Mouse (Mus musculus) forebrain, embryonic 13.5 days (tissue): ENCODE measurements around the gene Zfp472. TPM values are rescaled to one million over a fixed set of nuclear protein-coding genes. Genes with fewer than 3 reads are reported as not detected.
A peak's percentile ranks its signal among the peaks of the same experiment; 100 is the strongest.

Experiments used
- ATAC-seq: fragments of 200-750 bp; cut with Nextera tagmentation; 2 replicates; pipeline ENCODE4 v1.8.0; 2017
- H3K27ac ChIP-seq: fragments of 300-500 bp; sonication (generic); 2 replicates; pipeline ENCODE4 v1.5.1; 2015; ENCODE audit warnings: inconsistent platforms, mild to moderate bottlenecking, moderate library complexity
- H3K27me3 ChIP-seq: fragments of 300-500 bp; sonication (generic); 2 replicates; pipeline ENCODE4 v1.6.1; 2015; ENCODE audit warnings: mild to moderate bottlenecking, inconsistent platforms
- H3K36me3 ChIP-seq: fragments of 300-500 bp; sonication (generic); 2 replicates; pipeline ENCODE4 v1.6.1; 2015; ENCODE audit warnings: mild to moderate bottlenecking, inconsistent platforms; ENCODE audit not compliant: poor library complexity, severe bottlenecking
- H3K4me1 ChIP-seq: fragments of 300-500 bp; sonication (generic); 2 replicates; pipeline ENCODE4 v1.6.1; 2015; ENCODE audit warnings: inconsistent platforms
- H3K4me2 ChIP-seq: fragments of 300-500 bp; sonication (generic); 2 replicates; pipeline ENCODE4 v1.6.1; 2015; ENCODE audit warnings: inconsistent platforms, mild to moderate bottlenecking, moderate library complexity
- H3K4me3 ChIP-seq: fragments of 300-500 bp; sonication (generic); 2 replicates; pipeline ENCODE4 v1.5.1; 2015; ENCODE audit warnings: mild to moderate bottlenecking, inconsistent platforms
- H3K9ac ChIP-seq: fragments of 300-500 bp; sonication (generic); 2 replicates; pipeline ENCODE4 v1.6.1; 2015; ENCODE audit warnings: mild to moderate bottlenecking, inconsistent platforms
- H3K9me3 ChIP-seq: fragments of 300-500 bp; sonication (generic); replicated peaks from 2 replicates; pipeline ENCODE4 v1.6.1; 2016; ENCODE audit warnings: inconsistent platforms
- WGBS: fragments of 180-500 bp; shearing (Covaris S2); methylation state at CpG from one replicate; pipeline ENCODE4 v1.1.7; 2015; 5-methylcytosine and 5-hydroxymethylcytosine counted together
- polyA plus RNA-seq: library from polyadenylated mRNA; unstranded; fragments of >200 nt; fragmentation: Nextera tagmentation; extraction: Ambion mirVana; gene quantifications from 2 replicates; pipeline ENCODE4 v1.2.1, GENCODE M21; 2015

The Zfp472 gene
- polyA plus RNA-seq: 11.4 and 12.5 TPM in 2 replicates

DNA sequence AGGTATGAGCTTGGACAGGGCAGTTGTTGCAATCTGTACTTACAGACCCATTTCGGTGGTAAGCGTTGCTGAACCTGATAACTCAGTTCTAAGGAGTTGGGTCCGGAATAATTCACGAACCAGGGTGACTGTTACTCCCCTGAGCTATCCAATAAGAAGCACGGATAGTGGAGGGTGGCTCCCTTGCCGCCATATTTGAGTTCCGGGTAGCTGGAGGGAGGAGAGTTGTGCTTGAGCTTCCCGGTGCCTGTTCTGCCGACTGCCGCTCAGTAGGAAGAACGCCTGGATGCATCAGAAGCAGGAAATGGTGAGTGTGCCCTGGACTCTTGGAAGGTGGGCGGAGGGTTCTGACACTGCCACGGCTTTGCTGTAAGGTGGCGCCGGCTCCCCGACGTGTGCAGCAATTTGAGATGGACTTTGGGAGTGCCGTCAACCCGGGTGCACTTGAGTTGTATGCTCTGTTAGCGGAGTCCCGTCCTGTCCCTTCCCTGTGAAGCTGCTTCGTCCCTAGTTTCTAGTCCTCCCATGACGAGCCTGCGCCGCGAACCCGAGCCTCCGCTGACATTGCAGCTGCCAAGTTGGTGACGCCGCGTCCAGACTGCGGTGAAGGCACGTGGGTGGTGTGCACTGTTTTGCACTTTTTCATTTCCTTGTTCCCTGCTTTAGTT is at the start of gene Zfp472:
TSS of gene Zfp472 (plus strand) at position 192 of the 668 bp plus-strand sequence.
- Histone ChIP-seq H3K9ac (peak within 1 kb of the TSS; percentile 78), H3K9me3 (no peaks in the 10 kb centered on the region), H3K4me3 (peak within 1 kb of the TSS; percentile 84), H3K27me3 (no peaks in the 10 kb centered on the region), H3K27ac (peak within 1 kb of the TSS; percentile 72), H3K4me1 (peaks cover 17% of the 10 kb centered on the region), H3K4me2 (peak within 1 kb of the TSS; percentile 83), H3K36me3 (no peaks in the 10 kb centered on the region)
- WGBS: under 1% methylated on average over 33 of the region's 33 CpGs
- ATAC-seq: peak; percentile 100

DNA sequence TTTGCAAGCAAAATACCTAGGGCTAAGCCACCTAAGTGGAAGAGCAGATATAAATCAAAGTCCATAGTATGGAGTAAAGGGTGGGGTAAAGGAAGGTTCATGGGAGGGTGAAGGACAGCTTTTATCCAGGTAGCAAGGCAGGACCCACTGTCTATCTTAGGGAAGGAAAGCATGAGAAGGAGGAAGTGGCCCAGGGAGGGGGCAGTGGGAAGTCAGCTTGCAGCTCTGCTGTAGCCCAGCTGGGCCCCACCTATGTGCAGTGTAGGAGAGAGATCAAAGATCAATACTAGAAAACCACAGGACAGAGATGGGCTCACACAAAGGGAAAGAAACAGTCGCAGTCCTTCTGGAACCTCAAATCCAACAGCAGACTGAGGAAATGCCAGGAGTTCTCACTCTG is 49.5 kb upstream of the Zfp472 start:
- ATAC-seq: no peak
- H3K27ac ChIP-seq: no peak overlapping the region
- no peaks in the 10 kb centered on the region for H3K4me1 ChIP-seq
- no peak overlapping the region for H3K9ac ChIP-seq
- no peaks in the 10 kb centered on the region for H3K9me3 ChIP-seq
- H3K36me3 ChIP-seq: no peaks in the 10 kb centered on the region
- H3K4me3 ChIP-seq: no peak overlapping the region
- no peak overlapping the region for H3K4me2 ChIP-seq
- 67% methylated on average over 1 of the region's 1 CpGs for WGBS
- H3K27me3 ChIP-seq: no peaks in the 10 kb centered on the region; the same call in 1 of the 2 replicates

DNA sequence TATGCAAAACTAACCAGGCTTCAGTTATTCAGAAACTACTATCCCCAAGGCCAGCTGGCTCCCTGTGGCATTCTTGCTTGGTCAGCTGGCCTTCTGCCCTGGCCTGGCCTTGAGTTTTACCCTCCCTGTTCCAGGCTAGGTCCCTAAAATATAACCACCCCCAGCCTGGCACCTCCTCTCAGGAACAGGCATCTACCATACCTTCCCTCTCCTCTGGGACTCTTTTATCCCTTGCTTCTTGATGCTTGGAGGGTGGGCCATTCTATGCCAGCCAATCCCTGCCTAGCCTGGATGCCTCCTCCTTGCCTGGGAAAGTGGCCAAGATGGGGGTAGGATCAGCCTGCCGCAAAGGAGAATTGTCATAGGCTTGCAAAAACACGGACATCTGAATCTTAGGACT is 48.5 kb upstream of the Zfp472 start, which contains the start of gene Cyp4f14:
TSS of gene Cyp4f14 (minus strand) at position 212 of the 400 bp plus-strand sequence.
- Histone ChIP-seq H3K9ac (no peak within 1 kb of the TSS), H3K9me3 (no peaks in the 10 kb centered on the region), H3K27me3 (no peaks in the 10 kb centered on the region; the same call in 1 of the 2 replicates), H3K36me3 (no peaks in the 10 kb centered on the region), H3K4me1 (no peaks in the 10 kb centered on the region), H3K27ac (no peak within 1 kb of the TSS), H3K4me3 (no peak within 1 kb of the TSS), H3K4me2 (no peak within 1 kb of the TSS)
- ATAC-seq: no peak
- 76% methylated on average over 2 of the region's 2 CpGs for WGBS

- Histone ChIP-seq H3K9ac (no peak overlapping the region), H3K27ac (no peak overlapping the region), H3K4me1 (no peaks in the 10 kb centered on the region), H3K27me3 (no peaks in the 10 kb centered on the region; the same call in 1 of the 2 replicates), H3K4me2 (no peak overlapping the region), H3K4me3 (no peak overlapping the region), H3K9me3 (no peaks in the 10 kb centered on the region), H3K36me3 (no peaks in the 10 kb centered on the region)
- ATAC-seq: no peak
- 80% methylated on average over 2 of the region's 2 CpGs for WGBS
Measured at GRCm38 (mm10) chr17:32919123-32919522, 46.5 kb upstream of the Zfp472 start.

GRCm38 (mm10) chr17:32923681-32924080 is 41.9 kb upstream of the Zfp472 start:
- H3K9me3 ChIP-seq: no peaks in the 10 kb centered on the region
- no peak for ATAC-seq
- H3K9ac ChIP-seq: no peak overlapping the region
- 94% methylated on average over 1 of the region's 1 CpGs for WGBS
- 0 out of 2 replicates have a peak, but pooled peaks cover 3% of the 10 kb centered on the region for H3K4me1 ChIP-seq
- H3K4me3 ChIP-seq: no peak overlapping the region
- H3K36me3 ChIP-seq: no peaks in the 10 kb centered on the region
- H3K4me2 ChIP-seq: no peak overlapping the region
- no peak overlapping the region for H3K27ac ChIP-seq
- H3K27me3 ChIP-seq: peaks cover 16% of the 10 kb centered on the region; the same call in 1 of the 2 replicates

DNA sequence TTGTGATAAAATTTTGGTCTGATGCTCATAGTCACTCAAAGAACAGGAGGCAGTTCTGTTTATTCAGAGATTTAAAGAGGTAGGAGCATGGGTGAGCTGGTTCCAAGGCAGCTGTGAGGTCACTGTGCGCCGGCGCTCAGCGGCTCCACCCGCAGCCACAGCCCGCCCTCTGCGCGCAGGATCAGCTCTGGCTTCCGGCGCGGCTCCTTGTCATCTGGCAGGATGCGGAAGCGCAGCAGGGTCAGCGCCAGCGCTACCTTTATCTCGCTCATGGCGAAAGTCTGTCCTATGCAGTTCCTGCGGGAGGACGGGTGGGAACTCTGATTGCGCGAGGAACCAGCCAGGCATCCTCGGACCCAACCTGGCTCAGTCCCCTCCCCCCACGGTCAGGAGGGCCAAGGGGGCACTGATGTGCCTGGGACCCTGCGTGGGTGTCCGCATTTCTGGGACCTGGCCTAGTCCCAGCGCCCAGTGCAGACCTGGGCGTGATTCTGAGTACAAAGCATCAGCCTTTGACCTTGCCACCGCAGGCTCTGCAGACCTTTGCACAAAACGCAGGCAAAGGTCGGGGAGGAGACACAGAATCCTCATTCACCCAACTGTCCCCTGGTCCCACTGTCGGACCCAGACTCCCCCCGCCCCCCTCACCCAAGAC is 40.8 kb upstream of the Zfp472 start:
- H3K27ac ChIP-seq: 0 out of 2 replicates have a peak overlapping the region, but pooled peaks have one; percentile 54
- H3K9ac ChIP-seq: peak overlapping the region; percentile 71
- peaks cover 23% of the 10 kb centered on the region; the same call in 1 of the 2 replicates for H3K27me3 ChIP-seq
- H3K9me3 ChIP-seq: no peaks in the 10 kb centered on the region
- H3K4me3 ChIP-seq: peak overlapping the region; percentile 53
- ATAC-seq: peak; percentile 97
- 0 out of 2 replicates have a peak, but pooled peaks cover 3% of the 10 kb centered on the region for H3K4me1 ChIP-seq
- no peaks in the 10 kb centered on the region for H3K36me3 ChIP-seq
- 18% methylated on average over 32 of the region's 32 CpGs for WGBS
- H3K4me2 ChIP-seq: peak overlapping the region; percentile 70

DNA sequence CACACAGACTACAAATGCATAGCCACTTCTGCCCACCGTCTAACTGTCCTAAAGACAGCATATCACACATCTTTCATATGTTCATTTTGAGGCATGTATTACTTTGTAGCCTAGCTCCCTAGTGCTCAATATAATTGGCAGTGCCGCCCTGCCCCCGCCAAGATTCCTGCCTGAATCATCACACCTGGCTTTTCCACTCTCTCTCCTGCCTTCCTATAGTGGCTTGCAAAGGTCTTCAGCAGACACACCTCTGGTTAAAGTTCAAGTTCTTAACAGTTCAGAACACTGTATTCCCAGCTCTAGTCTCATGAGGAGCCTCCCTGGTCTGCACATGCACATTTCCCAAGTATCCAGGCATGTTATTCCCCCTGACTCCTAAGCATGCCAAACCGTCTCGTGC is 37.8 kb upstream of the Zfp472 start:
- Histone ChIP-seq H3K4me2 (no peak overlapping the region), H3K27ac (no peak overlapping the region), H3K9me3 (no peaks in the 10 kb centered on the region), H3K27me3 (peaks cover 25% of the 10 kb centered on the region; the same call in 1 of the 2 replicates), H3K4me3 (no peak overlapping the region), H3K9ac (no peak overlapping the region), H3K36me3 (no peaks in the 10 kb centered on the region), H3K4me1 (0 out of 2 replicates have a peak, but pooled peaks cover 3% of the 10 kb centered on the region)
- 86% methylated on average over 5 of the region's 5 CpGs for WGBS
- ATAC-seq: no peak

- no peaks in the 10 kb centered on the region for H3K9me3 ChIP-seq
- WGBS: 91% methylated on average over 4 of the region's 4 CpGs
- ATAC-seq: no peak
- no peaks in the 10 kb centered on the region for H3K36me3 ChIP-seq
- H3K4me1 ChIP-seq: no peaks in the 10 kb centered on the region
- no peaks in the 10 kb centered on the region for H3K27me3 ChIP-seq
- no peak overlapping the region for H3K27ac ChIP-seq
- H3K9ac ChIP-seq: no peak overlapping the region
- no peak overlapping the region for H3K4me2 ChIP-seq
- no peak overlapping the region for H3K4me3 ChIP-seq
Measured at GRCm38 (mm10) chr17:32939831-32940230, 25.8 kb upstream of the Zfp472 start.

DNA sequence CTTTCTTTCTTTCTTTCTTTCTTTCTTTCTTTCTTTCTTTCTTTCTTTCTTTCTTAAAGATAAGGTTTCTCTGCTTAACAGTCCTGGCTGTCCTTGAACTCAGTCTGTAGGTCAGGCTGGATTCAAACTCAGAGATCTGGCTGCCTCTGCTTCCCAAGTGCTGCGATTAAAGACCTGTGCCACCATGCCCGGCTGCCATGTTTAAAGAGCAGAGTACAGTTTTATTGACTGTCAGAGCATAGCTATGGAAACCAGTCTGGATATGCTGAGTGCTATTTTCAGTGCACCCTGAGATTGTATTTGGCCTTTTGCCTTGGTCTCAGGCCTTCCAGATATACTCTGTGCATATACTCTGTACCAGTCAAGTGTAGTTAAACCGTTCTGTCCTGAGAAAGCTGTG is 22.0 kb upstream of the Zfp472 start:
- Histone ChIP-seq H3K36me3 (no peaks in the 10 kb centered on the region), H3K4me2 (no peak overlapping the region), H3K9me3 (no peaks in the 10 kb centered on the region), H3K9ac (no peak overlapping the region), H3K4me3 (no peak overlapping the region), H3K27ac (no peak overlapping the region), H3K27me3 (no peaks in the 10 kb centered on the region), H3K4me1 (peaks cover 12% of the 10 kb centered on the region)
- 87% methylated on average over 3 of the region's 3 CpGs for WGBS
- ATAC-seq: no peak

- Histone ChIP-seq H3K27me3 (no peaks in the 10 kb centered on the region), H3K9me3 (no peaks in the 10 kb centered on the region), H3K36me3 (no peaks in the 10 kb centered on the region), H3K27ac (no peak overlapping the region), H3K4me2 (no peak overlapping the region), H3K4me1 (peaks cover 12% of the 10 kb centered on the region), H3K4me3 (no peak overlapping the region), H3K9ac (no peak overlapping the region)
- ATAC-seq: no peak
- WGBS: 70% methylated on average over 3 of the region's 3 CpGs
Measured at GRCm38 (mm10) chr17:32944402-32945035, 21.1 kb upstream of the Zfp472 start.

DNA sequence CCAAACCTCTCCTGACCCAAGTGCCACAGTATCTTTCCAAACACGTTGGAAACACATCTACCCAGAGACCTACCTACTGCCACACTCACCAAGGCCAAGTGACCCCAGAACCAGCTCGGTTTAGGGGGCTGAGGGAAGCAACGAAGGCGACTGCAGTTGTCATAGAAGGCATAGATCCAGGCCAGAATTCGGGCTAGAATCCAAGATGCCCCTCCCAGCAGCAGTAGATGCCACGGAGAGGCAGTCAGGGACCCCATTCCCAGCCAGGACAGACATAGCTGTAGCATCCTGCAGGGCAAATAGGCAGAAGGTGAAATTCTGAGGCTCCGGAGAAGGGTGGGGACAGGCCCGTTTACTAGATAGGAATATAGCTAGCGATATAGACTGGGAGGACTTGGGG is 18.9 kb upstream of the Zfp472 start:
- WGBS: 71% methylated on average over 9 of the region's 9 CpGs
- H3K36me3 ChIP-seq: no peaks in the 10 kb centered on the region
- peak overlapping the region; percentile 68 for H3K4me2 ChIP-seq
- peak overlapping the region; percentile 47 for H3K4me3 ChIP-seq
- H3K27me3 ChIP-seq: no peaks in the 10 kb centered on the region
- no peak overlapping the region for H3K27ac ChIP-seq
- H3K4me1 ChIP-seq: peaks cover 12% of the 10 kb centered on the region
- peak overlapping the region; percentile 55 for H3K9ac ChIP-seq
- no peaks in the 10 kb centered on the region for H3K9me3 ChIP-seq
- no peak for ATAC-seq
